Mouse (Mus musculus): ENCODE measurements at regions not wholly inside any gene's neighbourhood (a gene's known extent, or its start where the extent isn't known, plus 50 kb on each side); places are given as distances from the start of the nearest gene placed in this dataset.

DNA sequence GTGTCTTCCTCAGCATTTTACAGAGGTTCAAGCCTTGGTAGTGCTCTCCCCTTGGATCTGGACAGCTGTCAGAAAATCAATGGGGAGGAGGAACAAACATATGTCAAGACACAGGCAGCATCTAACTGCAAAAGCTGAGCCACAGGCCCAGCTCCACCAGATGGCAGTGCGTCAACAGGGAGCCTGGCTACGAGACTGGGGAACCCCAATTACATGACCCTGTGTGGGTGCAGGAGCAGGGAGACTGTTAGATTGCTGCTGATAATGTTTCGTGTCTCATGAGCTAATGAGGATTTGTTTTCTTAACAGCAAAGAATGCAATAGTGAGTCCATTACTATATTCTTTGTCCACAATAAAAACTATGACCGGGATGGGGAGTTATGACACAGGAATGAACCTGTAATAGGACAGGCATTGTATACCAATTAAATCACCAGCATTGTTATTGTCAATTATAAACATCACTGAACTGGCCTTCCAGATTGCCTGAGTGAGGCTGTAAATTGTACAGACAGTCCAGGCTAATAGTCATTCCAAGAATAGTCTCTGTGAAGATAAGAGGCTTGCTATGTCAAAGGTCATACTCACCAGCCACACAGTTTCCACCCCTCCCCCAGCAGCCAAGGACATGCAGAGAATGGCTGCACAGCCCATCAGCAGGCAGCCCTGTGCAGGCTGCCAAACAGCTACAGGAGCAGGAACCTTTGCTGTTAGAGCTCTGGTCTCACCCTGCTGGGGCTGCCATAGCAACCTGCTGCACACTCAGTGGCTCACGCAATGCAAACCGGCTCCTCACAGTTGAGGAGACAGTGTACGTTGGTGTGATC lies 58.8 kb upstream of the Barx2 start:
- peak; percentile 24 for DNase-seq (ENCODE audit: low spot score)

DNA sequence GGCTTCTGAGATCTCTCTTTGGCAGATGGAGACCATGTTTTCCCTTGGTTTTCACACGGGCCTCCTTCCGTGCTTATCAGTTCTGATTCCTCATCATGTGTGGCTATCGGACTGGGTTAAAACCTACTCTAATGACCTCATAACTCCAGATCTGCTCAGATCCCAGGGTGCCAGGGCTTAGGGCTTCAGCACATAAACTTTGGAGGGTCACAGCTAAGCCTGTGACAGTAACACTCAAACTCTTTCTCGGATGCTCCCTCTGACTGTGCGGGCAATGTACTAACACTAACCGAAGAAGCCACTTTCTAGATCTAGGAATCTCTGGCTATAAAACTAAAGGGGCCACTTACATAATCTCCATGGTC lies 59.3 kb upstream of the Barx2 start:
- DNase-seq (ENCODE audit: low spot score) = no peak

DNA sequence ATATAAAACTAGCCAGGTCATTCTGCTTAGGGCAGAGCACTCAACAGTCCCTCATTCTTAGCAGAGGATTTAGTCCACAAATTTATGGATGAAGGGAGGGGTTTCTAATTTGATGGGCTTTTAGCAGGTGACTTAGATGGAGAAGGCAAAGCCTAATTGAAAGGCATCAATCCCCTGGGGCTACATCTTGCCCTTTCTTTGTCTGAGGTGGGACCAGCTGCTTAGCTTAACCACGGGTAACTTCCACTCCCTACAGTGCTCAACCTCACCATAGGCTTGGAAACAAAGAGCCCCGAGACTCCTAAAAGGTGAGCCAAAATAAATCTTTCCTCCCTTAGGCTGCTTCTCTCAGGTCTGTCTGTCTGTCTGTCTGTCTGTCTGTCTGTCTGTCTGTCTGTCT lies 62.9 kb upstream of the Barx2 start:
- DNase-seq (ENCODE audit: low spot score) = no peak

DNA sequence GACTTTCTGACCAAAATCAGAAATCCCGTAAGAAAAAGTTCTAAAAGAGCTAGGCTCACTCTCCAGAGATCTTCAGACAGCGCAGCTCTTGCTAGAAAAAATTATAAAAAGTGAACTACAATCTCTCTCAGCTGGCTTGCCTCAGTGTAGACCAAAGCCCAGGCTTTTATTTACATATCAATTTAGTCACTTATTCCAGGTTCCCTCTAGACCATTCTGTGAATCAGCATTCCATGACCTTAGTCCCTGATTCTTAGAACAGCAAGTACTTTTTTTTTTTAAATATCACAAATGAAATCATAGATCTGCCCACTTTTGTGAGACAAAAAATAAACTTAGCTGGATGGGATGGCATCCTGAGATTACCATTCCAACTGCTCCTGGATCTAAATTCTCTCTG lies 64.8 kb upstream of the Barx2 start:
- no peak for DNase-seq (ENCODE audit: low spot score)

DNA sequence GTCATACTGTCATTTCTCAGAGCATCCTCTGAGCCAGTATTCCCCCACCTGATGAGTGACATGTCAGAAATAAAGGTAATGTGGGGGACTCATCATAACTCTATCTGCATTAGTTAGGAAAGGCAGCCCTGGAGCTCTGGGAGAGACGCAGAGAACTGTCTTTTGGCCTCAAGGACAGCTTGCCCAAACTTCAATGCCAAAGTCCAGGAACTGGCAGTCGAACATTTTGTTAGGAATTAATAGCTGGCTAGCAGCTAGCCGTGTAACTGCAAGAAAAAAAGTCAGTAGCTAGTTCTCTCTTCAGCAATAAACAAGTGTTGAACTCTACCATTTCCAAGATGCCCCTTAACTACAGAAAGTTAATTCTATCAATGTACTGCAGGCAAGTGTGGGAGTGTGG lies 65.9 kb upstream of the Barx2 start:
- no peak for DNase-seq (ENCODE audit: low spot score)

DNA sequence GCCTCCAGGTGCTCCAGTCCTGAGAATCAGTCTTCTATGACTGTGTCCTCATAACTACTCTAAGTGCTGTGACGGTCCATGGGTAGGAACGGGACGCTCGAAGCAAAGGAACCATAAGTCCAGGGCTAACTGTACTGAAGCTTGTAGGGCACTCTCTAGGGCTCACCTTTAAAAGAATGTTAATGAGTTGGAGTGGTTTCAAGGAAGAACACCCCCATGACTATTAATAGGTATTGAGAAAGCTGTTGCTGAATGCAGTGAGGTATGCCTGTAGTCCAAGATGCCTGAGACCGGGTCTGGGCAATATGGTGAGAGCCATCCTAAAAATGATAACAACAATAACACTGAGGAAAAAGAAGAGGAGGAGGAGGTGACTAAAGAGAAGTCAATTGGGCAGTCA lies 67.2 kb upstream of the Barx2 start:
- DNase-seq (ENCODE audit: low spot score) = no peak

DNA sequence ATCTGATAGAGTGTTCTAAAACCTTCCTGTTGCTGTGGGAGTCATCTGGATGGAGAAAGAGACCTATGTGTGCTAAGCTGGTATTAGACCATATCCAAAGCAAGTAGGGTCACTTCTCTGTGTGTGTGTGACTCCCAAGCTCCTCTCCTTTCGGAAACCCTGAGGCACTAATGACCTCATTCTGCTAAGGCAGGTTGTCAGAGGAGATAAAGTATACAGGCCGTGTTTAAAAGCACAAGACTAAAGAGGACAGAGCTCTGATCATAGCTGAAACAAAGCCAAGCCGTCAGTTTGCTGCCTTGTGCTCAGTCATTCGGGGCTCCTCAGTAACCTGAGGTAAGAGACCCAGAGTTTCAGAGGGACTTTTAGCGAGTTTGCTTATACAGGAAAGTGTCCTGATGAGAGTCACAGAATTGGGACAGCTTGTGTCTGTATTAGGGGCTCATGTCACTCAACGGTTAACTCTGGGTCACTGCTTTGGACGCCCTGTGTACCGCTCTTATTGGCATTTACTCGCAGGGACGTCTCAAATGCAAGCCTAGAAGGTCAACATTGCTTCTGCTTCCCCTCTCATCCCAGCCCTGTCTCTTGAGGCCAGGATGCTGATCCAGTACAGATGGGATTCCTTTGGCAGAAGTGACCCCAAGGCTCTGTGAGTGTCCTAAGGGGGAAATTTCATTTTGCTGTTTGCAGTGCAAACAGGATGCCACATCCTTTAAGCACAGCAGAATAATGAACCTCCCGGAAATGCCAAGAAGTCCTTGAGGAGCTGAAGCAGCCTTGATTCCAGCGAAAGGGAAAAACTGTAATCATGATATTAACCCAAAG lies 70.7 kb upstream of the Barx2 start:
- DNase-seq (ENCODE audit: low spot score) = no peak

DNA sequence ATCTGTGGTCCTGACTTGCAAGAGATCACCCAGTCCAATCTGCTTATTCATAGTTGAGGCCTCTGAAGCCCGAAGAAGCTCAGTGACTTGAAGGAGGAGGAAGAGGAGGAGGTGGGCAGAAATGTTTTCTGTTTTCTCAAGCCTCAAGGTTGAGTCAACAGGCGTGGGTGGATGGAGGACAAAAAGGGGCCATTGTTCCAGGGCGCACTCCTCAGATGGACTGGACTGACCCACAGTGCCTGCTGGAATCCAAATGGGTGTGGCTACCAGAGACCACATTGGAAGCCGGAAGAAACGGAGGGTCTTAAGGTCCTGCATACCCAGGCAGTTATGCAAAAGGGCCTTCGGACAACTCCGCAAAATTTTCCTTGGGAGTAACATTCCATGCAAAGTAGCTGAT lies 75.6 kb upstream of the Barx2 start:
- DNase-seq (ENCODE audit: low spot score) = no peak

DNA sequence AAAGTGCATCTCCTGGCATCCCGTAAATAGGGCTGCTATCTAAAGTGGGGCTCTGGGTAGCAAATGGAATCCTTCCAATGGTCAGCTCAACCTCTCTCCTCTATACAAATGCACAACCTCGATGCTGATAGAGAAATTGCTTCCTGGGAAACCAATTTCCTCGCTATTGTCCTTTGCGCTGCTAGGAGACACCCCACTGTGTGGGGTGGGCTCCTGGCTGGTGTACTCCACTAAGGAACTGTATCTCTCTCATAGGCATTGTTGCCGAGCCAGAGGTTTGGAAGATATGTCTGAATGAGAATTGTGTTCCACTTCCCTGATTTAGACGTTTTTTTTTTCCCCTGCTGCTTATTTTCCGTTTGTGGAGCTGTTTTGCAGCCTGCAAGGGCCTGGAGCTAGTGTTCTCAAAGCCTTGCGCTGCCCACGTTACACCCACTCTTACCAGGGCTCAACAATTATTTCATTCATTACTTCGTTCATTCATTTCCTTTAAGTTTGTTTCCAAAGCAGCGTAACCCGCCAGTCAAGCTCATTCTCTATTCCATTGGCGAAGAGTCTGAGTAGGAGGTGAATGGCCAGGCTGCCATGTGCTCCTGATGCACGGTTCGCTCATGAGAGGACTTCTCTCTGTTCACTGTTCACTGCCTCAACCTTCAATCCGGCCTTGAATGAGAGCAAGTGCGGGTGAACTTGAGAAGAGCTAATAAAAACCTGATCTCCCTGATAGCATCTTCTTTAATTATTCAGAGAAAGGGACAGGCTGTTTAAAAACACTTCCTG lies 76.5 kb upstream of the Barx2 start:
- no peak for DNase-seq (ENCODE audit: low spot score)

DNA sequence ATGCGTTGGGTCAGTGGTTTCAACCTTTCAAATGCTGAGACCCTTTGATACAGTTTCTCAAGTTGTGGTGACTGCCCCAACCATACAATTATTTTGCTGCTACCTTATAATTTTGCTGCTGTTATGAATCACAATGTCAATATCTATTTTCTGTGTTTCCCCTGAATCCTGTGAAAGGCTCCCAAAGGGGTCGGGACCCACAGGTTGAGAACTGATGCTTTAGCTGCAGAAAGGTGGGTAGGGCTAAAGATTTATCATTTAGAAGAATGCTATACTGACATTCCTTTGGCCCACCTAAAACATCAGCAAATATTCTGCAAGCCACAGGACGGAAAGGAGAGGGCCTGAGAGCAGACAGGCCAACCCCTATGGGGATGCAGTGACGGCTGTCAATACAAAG lies 77.2 kb upstream of the Barx2 start:
- DNase-seq (ENCODE audit: low spot score) = no peak

DNA sequence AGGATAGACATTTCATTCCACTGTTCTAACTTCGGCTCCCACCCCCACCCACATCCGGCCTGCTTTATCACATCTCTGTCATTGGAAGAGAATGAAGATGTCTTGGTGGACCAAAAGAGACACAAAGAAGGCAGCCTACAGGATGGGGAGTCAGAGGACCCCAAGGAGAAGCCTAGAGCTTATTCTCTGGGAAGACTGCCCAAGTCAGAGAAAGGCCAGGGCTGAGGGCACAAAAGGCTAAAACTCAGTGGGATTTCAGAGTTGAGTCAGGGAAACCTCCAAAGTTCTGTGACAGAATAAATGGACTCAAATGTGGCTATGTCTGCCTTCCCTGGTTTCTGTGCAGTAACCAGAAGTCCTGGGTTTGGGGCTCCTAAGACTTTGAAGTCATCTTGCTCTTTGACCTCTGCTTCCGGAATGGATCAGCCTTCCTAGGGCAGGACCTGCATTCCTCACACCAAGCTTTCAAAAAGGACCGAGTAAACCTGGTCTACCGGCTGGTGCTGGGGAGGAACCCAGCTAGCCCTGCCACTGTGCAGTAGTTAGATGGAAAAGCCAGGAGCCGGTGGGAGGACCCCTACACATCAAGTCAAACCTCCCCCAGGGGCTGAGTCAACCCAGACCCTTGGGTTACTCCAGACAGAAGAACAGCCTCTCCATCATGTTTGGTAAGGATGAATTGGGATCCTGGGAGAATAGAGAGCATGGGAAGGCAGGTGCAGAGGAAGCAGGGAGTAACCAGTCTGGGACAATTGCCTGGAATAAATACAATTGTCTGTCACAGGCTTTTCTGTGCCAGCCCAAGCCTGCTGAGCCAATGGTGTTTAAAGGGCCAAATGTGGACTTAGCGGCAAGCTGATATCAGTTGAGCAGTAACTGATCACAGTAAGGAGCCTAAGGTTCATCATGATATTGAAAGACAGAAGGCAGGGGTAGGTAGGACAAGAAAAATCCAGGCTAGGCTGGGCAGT lies 80.7 kb upstream of the Barx2 start:
- DNase-seq (ENCODE audit: low spot score) = no peak

DNA sequence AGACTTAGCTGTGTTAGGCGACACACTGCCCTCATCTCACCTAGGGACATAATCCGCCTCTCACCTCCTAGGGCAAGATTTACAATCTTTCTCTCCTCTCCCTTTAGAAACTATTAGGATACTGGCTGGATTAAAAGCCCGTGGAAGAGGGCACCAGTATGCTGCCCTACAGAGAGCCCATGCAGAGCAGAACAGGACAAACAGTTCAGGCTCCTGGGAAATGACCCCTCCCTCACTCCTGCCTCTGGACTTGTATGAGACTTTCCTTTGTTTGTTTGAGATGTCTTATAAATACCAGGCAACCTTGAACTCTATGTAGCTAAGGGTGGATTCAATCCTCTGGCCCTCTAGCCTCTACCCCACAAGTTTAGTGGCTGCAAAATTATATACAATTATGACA lies 81.8 kb upstream of the Barx2 start:
- no peak for DNase-seq (ENCODE audit: low spot score)

DNA sequence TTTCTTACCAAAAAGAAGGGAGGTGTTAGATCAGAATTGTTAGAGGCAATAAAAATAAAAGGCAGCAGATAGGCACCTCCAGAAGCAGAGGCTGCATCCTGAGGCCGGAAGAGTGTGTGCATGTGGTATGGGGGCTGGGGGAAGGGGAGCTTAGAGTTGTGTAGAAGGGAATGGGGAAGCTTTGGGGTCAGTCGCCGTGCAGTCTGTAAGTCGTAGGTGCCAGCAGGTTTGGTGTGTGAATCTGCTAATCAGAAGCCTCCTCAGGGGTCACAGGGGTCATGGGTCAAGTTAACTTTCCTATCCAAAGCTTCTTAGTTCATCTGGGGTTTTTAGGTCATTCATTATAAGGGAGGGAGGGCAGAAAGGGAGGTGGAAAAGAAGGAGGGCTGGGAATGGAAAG lies 82.4 kb upstream of the Barx2 start:
- DNase-seq (ENCODE audit: low spot score) = no peak

DNA sequence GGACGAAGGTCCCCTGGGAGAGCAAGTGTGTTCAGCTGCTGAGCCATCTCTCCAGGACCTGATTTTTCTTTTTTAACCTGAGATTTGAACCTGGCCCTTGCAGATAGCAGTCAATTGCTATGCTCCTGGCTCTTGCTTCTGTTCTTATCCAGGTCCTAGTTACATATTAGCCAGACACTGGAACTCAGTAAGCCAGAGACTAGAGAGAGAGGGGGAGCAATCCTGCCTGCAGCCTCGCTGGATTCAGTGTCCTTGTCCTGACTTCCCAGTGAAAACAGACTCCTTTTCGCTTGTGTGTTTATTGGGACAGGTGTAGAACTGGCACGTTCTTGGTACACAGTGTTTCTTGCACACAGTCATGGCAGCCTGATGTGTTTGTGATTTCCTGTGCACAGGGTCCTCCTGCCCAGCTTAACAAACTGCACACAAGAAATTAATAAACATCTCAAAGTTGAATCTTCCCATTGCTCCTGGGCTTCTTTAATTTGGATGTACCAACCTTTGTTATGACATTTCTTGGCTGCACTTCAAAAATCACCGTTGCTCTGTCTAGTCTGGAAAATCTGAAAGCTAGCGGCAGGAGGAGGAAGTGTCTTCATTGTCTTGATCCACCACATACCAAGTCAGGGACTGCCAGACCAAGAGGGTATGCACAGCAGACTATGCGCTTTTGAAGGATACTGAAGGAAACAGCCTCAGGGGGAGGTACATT lies 83.4 kb upstream of the Barx2 start:
- no peak for DNase-seq (ENCODE audit: low spot score)

DNA sequence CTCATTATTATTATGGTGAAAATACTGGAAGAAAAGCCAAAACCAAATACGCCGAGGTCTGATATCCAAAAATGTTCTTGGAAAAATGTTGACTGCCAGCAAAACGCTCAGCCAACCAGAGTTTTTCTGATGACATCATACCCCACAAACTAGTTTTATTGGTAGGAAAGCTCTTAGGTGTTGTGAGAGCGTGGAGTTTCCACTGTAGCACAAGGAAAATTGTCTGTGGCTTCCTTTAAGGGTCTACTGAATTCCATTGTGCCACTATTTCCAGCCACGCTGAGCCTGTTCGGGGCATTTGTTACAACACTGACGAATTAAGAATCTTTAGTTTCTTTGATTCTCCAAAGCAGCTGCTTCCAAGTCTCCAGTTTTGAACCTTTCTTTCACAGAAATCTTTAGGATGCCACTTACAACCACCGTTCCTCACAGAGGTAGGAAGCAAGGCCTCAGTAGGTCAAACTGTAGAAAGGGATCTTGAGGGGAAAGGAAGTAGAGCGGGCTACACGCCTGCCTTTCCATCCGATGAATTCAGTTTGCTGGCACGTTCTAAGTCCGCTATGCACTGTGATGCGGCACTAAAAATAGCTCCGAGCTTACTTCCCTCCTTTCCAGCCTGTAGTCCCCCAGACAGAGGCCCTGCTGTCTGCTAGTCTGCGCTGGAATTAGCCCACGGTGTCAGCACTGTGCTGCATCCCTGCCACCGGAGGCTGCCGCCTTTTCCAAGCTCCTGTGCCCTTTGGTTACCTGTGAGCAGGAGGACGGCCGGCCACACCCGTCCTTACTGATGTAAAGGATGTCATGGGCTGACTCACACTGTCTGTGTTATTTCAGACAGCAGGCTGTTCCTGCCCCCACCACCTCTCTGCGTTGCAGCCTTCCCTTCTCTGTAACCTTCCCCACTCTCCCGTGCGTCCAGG lies 84.2 kb upstream of the Barx2 start:
- no peak for DNase-seq (ENCODE audit: low spot score)

DNA sequence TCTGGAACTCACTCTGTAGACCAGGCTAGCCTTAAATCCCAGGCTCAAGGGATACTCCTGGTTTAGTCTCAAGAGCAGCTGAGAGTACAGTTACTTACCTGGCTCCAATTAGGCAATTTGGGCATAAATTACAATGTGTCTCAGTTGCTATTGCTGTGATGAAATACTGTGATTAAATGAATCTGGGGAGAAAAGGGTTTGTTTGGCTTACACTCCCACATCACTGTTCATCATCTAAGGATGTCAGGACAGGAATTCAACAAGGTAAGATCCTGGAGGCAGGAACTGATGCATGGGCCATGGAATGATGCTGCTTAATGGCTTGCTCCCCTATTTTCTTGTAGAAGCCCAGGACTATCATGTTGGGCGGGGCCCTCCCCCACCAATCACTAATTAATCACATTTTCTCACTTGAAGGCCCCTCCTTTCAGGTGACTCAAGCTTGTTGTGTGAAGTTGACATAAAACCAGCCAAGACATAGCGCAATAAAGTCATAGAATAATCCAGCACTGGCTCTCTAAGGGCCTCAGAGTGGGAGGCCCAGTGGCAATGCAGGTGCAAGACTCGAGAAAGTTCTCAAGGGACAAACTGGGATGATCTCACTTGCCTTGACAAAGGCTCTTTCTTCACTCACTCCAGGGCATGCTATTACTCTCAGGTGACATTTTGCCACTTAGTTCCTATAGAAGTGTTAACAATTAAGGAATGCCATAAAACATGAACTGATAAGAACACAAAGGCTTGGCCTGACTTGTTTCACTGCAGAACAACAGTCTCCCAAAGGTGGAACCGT lies 85.4 kb upstream of the Barx2 start:
- no peak for DNase-seq (ENCODE audit: low spot score)

DNA sequence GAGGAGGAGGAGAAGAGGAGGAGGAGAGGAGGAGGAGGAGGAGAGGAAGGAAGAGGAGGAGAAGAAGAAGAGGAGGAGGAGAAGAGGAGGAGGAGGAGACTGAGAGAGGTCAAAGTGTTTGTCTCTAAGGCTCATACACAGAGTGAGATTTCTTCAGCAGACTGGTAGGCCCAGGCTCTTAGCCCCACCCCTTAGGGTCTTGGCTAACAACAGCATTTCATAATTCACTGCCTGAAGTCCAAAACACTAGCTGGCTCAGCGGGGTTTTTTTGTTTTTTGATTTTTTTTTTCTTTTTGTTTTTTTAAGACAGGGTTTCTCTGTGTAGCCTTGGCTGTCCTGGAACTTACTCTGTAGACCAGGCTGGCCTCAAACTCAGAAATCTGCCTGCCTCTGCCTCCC lies 86.5 kb upstream of the Barx2 start:
- DNase-seq (ENCODE audit: low spot score) = no peak

DNA sequence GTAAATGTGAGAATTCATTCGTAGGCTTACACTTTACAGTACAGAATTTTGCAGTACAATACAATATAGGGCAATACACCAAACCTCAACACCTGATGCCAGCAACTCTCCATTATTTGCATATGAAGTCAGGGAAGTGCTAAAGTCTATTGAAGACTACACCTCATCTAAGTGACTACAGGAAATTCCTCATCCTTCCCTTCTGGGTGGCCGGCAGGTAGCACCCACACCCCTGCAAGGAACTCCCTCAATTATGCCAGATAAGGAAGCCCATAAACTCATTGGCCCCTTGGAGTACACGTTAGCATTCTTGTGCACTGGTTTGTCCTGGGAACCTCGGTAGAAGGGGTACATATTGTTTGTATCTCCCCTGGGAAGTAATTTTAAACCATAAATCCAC lies 89.7 kb upstream of the Barx2 start:
- no peak for DNase-seq (ENCODE audit: low spot score)

DNA sequence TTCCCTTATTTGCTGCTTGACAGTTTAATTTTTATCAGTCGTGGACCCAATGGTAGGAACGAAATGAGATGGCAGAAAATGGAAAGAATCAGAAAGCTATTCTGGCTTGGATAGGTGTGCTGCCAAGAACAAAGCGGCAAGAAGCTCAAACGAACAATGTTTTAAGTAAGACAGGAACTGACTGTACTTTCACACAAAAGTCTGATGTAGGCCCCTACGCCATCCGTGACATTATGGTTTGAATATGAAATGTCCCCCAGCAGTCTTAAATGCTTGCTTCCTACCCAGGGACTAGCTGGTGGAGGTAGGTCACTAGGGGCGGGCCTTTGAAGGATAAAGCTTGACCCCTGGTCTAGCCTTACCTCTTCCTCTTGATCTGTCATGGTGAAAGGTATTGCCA lies 90.5 kb upstream of the Barx2 start:
- no peak for DNase-seq (ENCODE audit: low spot score)

All from ovary, postnatal 10 days (tissue).